Mouse (Mus musculus) bone marrow macrophage, adult 2 months (primary cell): ENCODE results near the gene Unc13a.

Experiments
- CTCF ChIP-seq: IDR thresholded peaks from 2 replicates; pipeline ENCODE4 v1.5.1; 2012; ENCODE audit warnings: low read depth, mild to moderate bottlenecking, low read length, moderate library complexity
- POLR2A ChIP-seq: IDR thresholded peaks from 2 replicates; pipeline ENCODE4 v1.6.1; 2012; ENCODE audit warnings: mild to moderate bottlenecking, low read depth, low read length, borderline replicate concordance

GRCm38 (mm10) chr8:71631897-71632296 is 39.7 kb downstream of the Unc13a start:
- TF ChIP-seq POLR2A (no peak), CTCF (no peak)
